Mouse (Mus musculus) splenic B cell, adult 2 months (primary cell): ENCODE results near the gene 4632433K11Rik.
"Not testable (repeated sequence)": the region's sequence is repeated elsewhere in the genome, so short reads cannot be mapped to it uniquely, and the experiment has no call there.

ENCODE experiments used
- DNase-seq: peaks from one replicate; pipeline ENCODE4 v3.0.0-alpha.2; 2011; ENCODE audit warnings: low read depth, low spot score
- H3K27me3 ChIP-seq: 2 replicates; pipeline ENCODE4 v1.6.1; 2012; ENCODE audit warnings: mild to moderate bottlenecking, low read length, moderate library complexity, mixed read lengths; ENCODE audit not compliant: control insufficient read depth, poor library complexity, insufficient read depth, severe bottlenecking
- H3K36me3 ChIP-seq: 2 replicates; pipeline ENCODE4 v1.6.1; 2012; ENCODE audit warnings: mild to moderate bottlenecking, low read length, moderate library complexity, mixed read lengths; ENCODE audit not compliant: control insufficient read depth, poor library complexity, insufficient read depth, severe bottlenecking

The 4632433K11Rik gene

DNA sequence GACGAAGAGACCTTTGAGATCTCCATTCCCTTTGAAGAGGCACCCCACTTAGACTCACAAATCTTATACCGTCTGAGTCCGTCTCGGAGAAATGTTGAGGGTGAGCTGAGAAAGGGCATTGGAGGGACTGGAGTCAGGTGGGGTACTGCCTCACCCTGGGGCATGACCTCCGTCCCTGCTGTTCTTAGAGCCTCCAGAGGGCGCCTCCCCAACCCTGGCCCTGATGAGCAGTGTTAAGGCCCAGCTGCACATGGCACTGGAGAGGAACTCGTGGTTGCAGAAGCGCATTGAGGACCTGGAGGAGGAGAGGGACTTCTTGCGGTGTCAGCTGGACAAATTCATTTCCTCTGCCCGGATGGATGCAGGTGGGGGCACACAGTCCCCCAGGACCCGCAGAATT lies 23.9 kb downstream of the 4632433K11Rik start:
- H3K27me3 ChIP-seq, result no peaks in the 10 kb centered on the region
- no peaks in the 10 kb centered on the region for H3K36me3 ChIP-seq
- peak; percentile 65 for DNase-seq

DNA sequence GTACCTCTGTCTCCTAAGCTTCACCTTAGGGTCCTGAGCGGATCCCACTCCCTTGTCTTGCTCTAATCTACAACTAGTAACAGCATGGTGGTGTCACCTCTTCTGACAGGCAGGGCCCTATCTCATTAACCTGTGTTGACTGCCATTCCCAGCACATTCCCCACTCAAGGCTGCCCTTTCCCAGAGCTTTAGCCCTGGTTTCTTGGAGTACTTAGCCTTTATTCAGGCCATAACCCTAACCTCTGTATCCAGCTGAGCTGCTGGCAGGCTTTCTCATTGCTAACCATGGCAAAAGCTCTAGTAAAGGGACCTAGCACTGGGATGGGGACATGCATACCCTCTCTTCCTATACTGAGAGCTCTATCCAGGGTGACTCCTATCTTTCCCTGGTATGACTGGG lies 24.7 kb downstream of the 4632433K11Rik start:
- Histone ChIP-seq H3K27me3 (no peaks in the 10 kb centered on the region), H3K36me3 (no peaks in the 10 kb centered on the region)
- no peak for DNase-seq

DNA sequence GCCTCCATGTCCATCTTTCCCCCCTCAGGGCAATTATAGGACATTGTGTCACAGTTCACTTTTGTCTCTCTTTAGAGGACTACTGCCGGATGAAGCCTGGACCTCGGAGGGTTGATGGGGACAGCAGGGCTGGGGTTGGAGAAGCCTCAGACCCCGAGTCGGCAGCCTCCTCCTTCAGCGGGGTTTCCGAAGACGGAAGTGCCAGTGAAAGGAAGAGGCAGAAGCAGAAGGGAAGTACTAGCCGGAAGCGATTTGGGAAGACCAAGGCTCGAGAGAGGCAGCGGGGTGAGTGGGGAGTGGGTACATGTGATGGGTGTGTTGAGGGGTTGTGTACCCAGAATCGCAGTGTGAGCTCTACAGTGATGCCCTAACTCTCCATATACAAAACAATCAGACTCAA lies 25.5 kb downstream of the 4632433K11Rik start:
- DNase-seq, result no peak
- Histone ChIP-seq H3K27me3 (no peaks in the 10 kb centered on the region), H3K36me3 (no peaks in the 10 kb centered on the region)

DNA sequence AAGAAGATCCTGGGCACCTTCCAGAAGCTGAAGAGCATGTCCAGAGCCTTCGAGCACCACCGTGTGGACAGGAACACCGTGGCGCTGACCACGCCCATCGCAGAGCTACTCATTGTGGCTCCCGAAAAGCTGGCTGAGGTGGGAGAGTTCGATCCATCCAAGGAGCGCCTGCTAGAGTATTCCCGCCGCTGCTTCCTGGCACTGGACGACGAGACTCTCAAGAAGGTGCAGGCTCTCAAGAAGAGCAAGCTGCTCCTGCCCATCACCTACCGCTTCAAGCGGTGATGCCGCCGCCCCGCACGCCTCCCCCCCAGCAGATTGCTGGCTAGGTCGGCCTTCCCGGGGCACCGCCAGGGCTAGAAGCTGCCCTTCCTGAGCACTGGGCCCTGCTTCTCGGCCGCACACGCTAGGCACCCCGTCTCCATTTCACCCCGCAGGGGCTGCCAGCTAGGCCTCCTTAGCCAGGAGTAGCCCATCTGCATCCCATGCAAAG lies 26.4 kb downstream of the 4632433K11Rik start:
- no peaks in the 10 kb centered on the region for H3K36me3 ChIP-seq
- no peaks in the 10 kb centered on the region for H3K27me3 ChIP-seq
- peak; percentile 81 for DNase-seq

DNA sequence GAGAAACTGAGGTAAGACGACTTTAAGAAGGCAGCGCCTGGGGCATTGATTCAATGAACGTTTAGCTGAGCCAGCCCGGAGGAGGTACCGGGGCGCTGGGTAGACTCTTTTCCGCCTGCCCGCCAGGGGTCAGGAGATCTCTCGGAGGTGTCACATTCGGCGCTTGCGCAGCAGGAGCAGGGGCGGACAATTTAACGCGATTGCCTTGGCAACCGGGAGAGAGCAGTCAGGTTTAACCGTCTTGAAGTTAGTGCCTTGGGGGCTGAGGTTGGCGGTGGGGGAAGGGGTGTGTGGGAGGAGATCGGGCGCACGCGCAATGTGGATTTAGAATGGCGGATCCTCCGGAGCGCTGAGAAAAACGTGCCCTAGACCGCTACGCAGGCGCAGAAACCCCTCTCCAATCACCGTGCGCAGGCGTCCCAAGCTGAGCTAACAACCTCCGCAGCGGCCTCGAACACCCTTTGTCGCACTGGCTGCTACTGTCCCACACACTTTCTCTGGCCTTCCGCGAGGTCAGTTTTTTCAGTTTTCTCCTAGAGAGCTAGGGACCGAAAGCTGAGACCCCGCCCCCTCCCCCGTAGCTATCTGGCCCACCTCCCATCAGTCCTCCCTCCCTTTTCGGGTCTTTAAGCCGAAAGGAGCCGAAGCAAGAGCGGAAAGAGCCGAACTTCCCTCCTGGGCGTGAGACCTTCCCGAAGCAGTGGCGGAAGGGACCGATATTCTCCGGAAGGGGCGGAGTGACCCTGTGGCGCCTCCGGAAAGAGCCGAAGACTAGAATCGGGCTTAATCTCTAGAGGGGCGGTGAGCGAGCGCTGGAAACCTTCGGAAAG lies 27.2 kb downstream of the 4632433K11Rik start:
- H3K36me3 ChIP-seq, result no peaks in the 10 kb centered on the region
- H3K27me3 ChIP-seq, result no peaks in the 10 kb centered on the region
- DNase-seq, result peak; percentile 99

DNA sequence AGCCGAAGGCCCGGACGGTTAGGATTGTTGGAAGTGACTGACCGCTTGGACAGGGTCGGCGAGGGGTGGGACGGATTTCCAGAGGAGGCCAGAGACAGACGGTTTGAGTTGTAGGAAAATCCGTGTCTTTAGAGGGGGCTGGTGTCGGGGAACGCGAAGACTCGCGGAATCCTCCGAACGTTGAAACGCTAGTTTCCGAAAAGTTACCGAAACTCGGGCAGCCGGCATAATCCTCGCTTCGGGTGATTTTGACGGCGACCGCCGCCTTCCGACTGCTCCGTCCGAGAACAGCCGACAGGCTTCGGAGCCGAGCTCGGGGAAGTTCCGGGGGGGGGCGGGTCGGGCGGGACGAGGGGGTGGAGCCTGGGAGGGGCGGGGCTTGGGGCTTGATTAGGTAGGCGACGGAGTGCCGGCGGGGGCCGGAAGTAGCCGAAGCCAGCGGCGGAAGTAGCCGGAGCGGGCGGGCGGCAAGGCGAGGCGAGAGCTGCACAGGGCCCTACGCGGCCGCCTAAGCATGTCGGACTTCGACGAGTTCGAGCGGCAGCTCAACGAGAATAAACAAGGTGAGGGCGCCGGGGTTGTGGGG lies 27.9 kb downstream of the 4632433K11Rik start, which contains the start of gene U2af2:
TSS of gene U2af2 (plus strand) at position 370 of the 586 bp plus-strand sequence.
- H3K27me3 ChIP-seq, result no peaks in the 10 kb centered on the region
- H3K36me3 ChIP-seq, result peaks cover 2% of the 10 kb centered on the region; the same call in 1 of the 2 replicates
- DNase-seq, result peak; percentile 95

DNA sequence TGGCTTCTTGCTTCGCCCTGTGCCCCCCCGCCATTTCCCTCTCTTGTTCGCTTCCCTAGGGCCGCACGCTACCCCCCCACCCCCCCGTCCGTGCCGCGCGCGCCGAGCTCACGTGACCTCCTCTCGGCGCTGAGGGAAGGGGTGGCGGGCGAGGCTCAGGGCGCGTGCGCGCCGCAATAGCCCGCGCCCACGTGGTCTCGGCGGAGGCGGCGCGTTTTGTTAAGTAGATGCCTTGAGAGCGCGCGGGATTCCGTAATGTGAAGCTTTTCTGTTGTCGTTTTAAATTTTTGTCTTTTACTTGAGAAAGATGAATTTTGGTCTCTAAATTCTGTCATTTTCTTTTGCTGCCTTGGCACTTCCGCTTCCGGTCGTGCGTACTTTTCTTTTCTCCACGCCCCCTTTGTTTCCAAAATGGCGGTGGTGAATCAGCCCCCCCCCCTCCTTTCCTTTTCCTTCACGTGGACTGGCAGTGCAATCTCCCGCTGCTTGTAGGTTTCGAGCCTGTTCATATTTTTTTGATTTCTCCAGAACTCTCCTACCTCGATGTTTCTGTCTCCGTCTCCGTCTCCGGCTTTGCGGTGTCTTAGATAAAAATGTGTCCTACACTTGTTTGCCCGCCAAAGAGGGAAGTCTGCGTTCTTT lies 28.6 kb downstream of the 4632433K11Rik start:
- DNase-seq, result peak; percentile 89
- peaks cover 3% of the 10 kb centered on the region for H3K36me3 ChIP-seq

DNA sequence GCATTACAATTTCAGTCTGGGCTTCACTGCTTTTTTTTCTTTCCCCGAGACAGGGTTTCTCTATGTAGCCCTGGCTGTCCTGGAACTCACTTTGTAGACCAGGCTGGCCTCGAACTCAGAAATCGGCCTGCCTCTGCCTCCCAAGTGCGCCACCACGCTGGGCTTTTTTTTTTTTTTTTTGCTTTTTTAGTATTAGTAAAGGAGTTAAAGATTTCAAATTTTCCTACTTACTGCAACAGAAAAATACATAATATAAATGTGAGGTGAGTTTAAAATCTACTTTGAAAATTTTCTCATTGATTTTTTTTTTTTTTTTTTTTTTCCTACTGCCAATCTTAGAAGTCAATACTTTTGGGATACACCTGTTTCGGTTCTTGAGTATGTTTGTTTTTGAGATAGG lies 31.0 kb downstream of the 4632433K11Rik start:
- Histone ChIP-seq H3K27me3 (no peaks in the 10 kb centered on the region), H3K36me3 (peaks cover 18% of the 10 kb centered on the region)
- DNase-seq, result no peak

More for the DNA sequence above, 28.6 kb downstream of the 4632433K11Rik start:
- H3K27me3 ChIP-seq, result no peaks in the 10 kb centered on the region

DNA sequence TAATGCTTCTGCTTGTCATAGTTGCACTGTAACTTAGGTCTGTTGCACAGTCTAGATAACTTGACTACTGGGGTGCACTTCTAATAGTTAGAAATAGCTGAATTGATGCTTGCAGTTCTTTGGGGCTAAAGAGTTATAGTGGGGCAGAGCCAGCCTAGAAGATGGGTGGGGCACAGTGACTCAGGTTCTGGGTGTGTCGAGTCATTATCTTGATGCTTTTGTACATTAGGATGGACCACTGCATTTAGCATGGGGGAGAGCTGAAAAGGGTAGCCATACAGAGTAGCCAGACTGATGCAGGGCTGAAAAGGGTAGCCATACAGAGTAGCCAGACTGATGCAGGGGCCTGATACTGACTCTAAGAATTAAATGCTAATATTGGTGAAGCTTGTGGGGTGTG lies 39.7 kb downstream of the 4632433K11Rik start:
- no peaks in the 10 kb centered on the region for H3K27me3 ChIP-seq
- peaks cover 45% of the 10 kb centered on the region for H3K36me3 ChIP-seq
- DNase-seq, result no peak

DNA sequence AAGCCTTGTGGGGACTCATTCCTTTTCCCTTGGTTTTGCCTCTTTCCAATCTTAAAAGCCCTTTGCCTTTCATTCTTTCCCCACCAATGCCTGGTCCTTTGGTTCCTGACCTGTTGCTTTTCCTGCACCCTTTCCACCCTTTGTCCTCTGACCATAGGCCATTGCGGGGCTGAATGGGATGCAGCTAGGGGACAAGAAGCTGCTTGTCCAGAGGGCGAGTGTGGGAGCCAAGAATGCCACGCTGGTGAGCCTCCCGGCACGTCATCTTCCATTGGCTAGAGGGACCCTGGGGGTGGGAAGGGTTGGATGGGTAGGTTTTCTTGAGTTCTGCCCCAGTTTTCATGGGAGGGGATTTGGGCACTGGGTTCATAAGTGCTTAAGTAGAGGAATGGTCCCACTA lies 41.1 kb downstream of the 4632433K11Rik start:
- Histone ChIP-seq H3K36me3 (peaks cover 36% of the 10 kb centered on the region), H3K27me3 (no peaks in the 10 kb centered on the region)
- DNase-seq, result no peak

DNA sequence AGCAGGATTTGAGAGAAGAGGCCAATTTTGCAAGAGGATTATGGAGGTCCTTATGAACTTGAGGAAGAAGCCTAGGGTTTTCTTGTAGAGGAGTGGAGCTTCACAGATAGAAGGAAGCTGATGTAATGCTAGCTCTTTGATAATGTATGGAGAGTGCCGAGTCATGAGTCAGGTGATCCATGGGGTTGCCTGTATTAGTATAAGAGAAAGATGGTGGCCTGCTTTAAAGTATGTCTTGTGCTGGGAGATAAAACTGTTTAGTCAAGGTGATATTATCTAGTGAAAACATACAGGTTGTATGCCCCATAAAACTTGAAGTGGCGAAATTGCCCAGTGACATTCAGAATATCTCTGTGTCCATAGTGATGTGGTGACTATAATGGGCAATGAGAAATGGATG lies 43.0 kb downstream of the 4632433K11Rik start:
- DNase-seq, result no peak

DNA sequence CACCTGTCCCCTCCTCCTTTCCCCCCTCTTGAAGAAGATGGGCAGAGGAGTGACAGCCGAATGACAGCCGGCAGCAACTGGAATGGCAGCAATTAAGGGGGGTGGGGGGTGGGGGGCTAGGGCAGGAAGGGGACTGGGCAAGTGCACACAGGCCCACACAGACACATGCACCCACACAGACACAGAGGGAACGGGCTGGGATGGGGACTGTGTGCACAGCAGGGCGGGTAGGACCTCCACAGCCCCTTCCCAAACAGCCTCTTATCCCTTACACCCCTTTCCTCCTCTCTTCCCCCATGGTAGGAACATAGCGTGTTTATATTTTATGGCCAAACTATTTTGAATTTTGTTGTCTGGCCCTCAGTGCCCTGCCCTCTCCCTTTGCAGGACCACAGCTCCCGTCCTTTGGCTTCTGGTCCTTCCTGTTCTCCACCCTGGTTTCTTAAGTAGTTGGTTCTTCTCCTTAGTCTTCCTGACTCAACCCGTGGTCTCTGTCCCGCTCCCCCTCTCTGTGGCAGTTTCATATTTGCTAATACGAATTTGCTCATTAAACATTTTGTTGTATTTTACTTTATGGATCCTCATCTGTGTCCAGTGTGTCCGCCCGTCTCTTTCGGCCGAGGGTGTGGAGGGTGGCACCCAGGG lies 45.6 kb downstream of the 4632433K11Rik start:
- not testable (repeated sequence) for DNase-seq, H3K27me3 ChIP-seq
- H3K36me3 ChIP-seq, result peaks cover 15% of the 10 kb centered on the region

More for the DNA sequence above, 43.0 kb downstream of the 4632433K11Rik start:
- peaks cover 26% of the 10 kb centered on the region for H3K36me3 ChIP-seq
- H3K27me3 ChIP-seq, result no peaks in the 10 kb centered on the region

DNA sequence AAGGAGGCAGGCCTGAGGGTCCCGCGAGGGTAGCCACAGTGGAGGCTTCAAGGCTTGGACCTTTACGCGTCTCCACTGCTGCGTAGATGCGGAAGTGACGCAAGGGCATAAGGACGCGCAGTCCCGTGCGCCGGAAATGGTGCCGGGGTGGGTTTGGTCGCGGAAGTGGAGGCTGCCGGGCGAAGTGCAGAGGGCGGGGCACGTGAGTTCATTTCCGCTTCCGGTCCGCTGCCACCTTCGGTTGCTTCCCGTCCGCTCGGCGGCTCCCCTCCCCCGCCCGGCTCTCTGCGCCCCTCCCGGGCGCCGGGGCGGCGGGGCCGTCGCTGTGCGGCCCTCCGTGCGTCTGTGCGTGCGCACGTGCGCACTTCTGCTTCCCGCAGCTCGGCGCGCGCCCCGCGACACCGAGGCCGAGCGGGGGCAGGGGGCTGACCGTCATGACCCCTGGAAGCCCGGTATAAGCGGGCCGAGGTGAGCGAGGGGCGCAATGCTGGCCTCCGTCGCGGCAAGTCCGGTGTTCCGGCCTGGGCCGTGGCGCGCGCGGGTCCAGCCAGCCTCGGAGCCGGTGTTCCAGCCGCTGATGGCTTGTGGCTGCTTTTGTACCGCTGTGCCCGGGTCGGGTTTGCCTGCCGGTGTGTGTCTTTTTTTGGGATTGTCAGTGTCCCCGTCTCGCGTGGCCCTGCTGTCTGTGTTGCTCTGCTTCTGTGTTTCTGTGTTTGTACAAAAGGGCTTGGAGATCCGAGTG lies 46.3 kb downstream of the 4632433K11Rik start, which contains the start of gene Epn1:
TSS of gene Epn1 (plus strand) at position 226 of the 742 bp plus-strand sequence.
- peak; percentile 98 for DNase-seq
- Histone ChIP-seq H3K27me3 (no peaks in the 10 kb centered on the region), H3K36me3 (peaks cover 14% of the 10 kb centered on the region)

DNA sequence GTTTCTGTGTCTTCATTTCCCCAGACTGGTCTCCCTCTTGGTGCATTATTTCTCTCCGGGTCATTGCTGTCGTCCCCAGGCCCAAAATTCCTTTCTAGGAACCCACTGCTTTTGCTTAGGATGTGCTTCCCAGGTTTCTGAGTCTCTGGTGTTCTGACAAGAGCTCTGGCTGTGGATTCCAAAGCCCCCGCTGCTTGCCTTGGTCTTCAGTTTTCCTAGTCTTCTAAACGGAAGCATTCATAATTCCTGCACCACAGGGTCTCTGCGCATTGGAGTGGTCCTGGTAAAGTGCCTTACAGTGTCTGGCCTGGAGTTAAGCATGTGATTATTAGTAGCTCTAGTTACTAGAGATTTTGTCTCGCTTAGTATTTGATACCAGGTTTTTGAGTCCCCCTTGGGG lies 46.9 kb downstream of the 4632433K11Rik start:
- no peaks in the 10 kb centered on the region for H3K27me3 ChIP-seq
- DNase-seq, result no peak
- peaks cover 16% of the 10 kb centered on the region for H3K36me3 ChIP-seq
